In the genomic region with DNA sequence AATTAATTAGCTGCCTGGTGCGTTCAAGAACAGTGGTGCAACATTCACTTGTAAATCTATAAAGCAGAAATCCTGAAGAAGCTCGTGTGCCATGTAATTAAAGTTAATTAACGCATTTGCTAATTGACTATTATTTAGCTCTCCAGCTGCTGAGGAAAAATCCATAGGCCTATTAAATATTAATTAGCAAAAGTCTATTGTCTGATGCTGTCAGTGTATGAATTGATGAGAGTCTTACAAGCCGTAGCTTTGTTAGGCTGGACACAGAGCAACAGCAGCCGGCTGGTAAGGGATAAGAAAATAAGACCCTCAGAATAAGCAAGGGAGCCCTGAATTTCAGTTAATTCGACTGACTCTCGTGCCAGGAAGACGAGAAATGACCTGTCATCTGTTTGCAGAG, we compare ENCODE assay signal across 29 mouse cellular contexts. TPM values are rescaled to one million over a fixed set of nuclear protein-coding genes. Genes with fewer than 3 reads are reported as not detected.
DNase-seq lines count a peak whose midpoint lies in the region; ATAC-seq and TF ChIP-seq lines count a peak whose summit lies in the region.
"Had no signal": no experiment of that assay in that cellular context is flagged by ENCODE, and none has a peak within 500 bp of the region (broad histone marks: within the 10 kb centered on the region; RNA-seq: fewer than 3 reads in every experiment).

No protein-coding gene starts in this region.

- no peaks in the 10 kb centered on the region for H3K27me3 ChIP-seq in heart, adult 2 months (ENCODE audit: control insufficient read depth, insufficient read depth, low read length)
- no peaks in the 10 kb centered on the region for H3K27me3 ChIP-seq in forebrain, embryonic 15.5 days
- H3K27me3 ChIP-seq in hindbrain, embryonic 13.5 days = no peaks in the 10 kb centered on the region
- no peaks in the 10 kb centered on the region for H3K27me3 ChIP-seq in midbrain, embryonic 16.5 days (ENCODE audit: control insufficient read depth, insufficient read depth, low read depth, low read length)
- H3K27me3 ChIP-seq: embryonic facial prominence, embryonic 15.5 days; heart, embryonic 13.5 days; limb, embryonic 15.5 days; liver, embryonic 15.5 days; lung, embryonic 15.5 days had no signal

- H3K4me3 ChIP-seq in heart, adult 2 months = no peak overlapping the region
- no peak overlapping the region for H3K4me3 ChIP-seq in forebrain, embryonic 15.5 days
- no peak overlapping the region for H3K4me3 ChIP-seq in hindbrain, embryonic 13.5 days
- H3K4me3 ChIP-seq in midbrain, embryonic 16.5 days (ENCODE audit: low read depth, low read length) = no peak overlapping the region
- H3K4me3 ChIP-seq: embryonic facial prominence, embryonic 15.5 days; heart, embryonic 13.5 days; left cerebral cortex, adult 2 months; limb, embryonic 15.5 days; liver, embryonic 15.5 days; lung, embryonic 15.5 days had no signal

- H3K9me3 ChIP-seq in forebrain, embryonic 15.5 days = no peaks in the 10 kb centered on the region
- no peaks in the 10 kb centered on the region for H3K9me3 ChIP-seq in hindbrain, embryonic 13.5 days
- no peaks in the 10 kb centered on the region for H3K9me3 ChIP-seq in midbrain, embryonic 16.5 days (replicated peaks; ENCODE audit: control insufficient read depth, low read length, poor library complexity, severe bottlenecking)
- H3K9me3 ChIP-seq: embryonic facial prominence, embryonic 15.5 days; heart, embryonic 13.5 days; limb, embryonic 15.5 days; liver, embryonic 15.5 days; lung, embryonic 15.5 days had no signal

- WGBS in heart, adult 2 months = 88% methylated on average over 8 of the region's 8 CpGs
- 9% methylated on average over 8 of the region's 8 CpGs for WGBS in forebrain, embryonic 15.5 days
- 27% methylated on average over 8 of the region's 8 CpGs for WGBS in hindbrain, embryonic 13.5 days
- 33% methylated on average over 8 of the region's 8 CpGs for WGBS in midbrain, embryonic 16.5 days

- no peaks in the 10 kb centered on the region for H3K4me1 ChIP-seq in heart, adult 2 months (ENCODE audit: control insufficient read depth, insufficient read depth, low read length)
- peaks cover 16% of the 10 kb centered on the region for H3K4me1 ChIP-seq in forebrain, embryonic 15.5 days
- H3K4me1 ChIP-seq in hindbrain, embryonic 13.5 days (replicated peaks) = peaks cover 17% of the 10 kb centered on the region
- peaks cover 9% of the 10 kb centered on the region for H3K4me1 ChIP-seq in midbrain, embryonic 16.5 days (ENCODE audit: control insufficient read depth, insufficient read depth, low read length)
- H3K4me1 ChIP-seq: embryonic facial prominence, embryonic 15.5 days; limb, embryonic 15.5 days; liver, embryonic 15.5 days; lung, embryonic 15.5 days had no signal

- no peak for TF ChIP-seq EP300 in heart, adult 2 months (IDR thresholded peaks at IDR 0.05; ENCODE audit: insufficient read depth, low read depth, low read length)

- TF ChIP-seq CTCF in heart, adult 2 months (IDR thresholded peaks at IDR 0.05) = no peak

- no peak overlapping the region for H3K27ac ChIP-seq in heart, adult 2 months
- H3K27ac ChIP-seq in forebrain, embryonic 15.5 days (replicated peaks) = no peak overlapping the region
- H3K27ac ChIP-seq in hindbrain, embryonic 13.5 days = peak overlapping the region; percentile 56
- H3K27ac ChIP-seq in midbrain, embryonic 16.5 days (ENCODE audit: low read length) = 0 out of 2 replicates have a peak overlapping the region, but pooled peaks have one; percentile 13
- H3K27ac ChIP-seq: embryonic facial prominence, embryonic 15.5 days; heart, embryonic 13.5 days; left cerebral cortex, adult 2 months; limb, embryonic 15.5 days; liver, embryonic 15.5 days; lung, embryonic 15.5 days had no signal

- H3K36me3 ChIP-seq in heart, adult 2 months (ENCODE audit: control insufficient read depth, insufficient read depth, low read length) = no peaks in the 10 kb centered on the region
- no peaks in the 10 kb centered on the region for H3K36me3 ChIP-seq in forebrain, embryonic 15.5 days
- H3K36me3 ChIP-seq in hindbrain, embryonic 13.5 days = no peaks in the 10 kb centered on the region
- H3K36me3 ChIP-seq in midbrain, embryonic 16.5 days (ENCODE audit: control insufficient read depth, insufficient read depth, low read length) = no peaks in the 10 kb centered on the region
- H3K36me3 ChIP-seq: embryonic facial prominence, embryonic 15.5 days; heart, embryonic 13.5 days; limb, embryonic 15.5 days; liver, embryonic 15.5 days; lung, embryonic 15.5 days had no signal

- intact Hi-C loops in heart, adult 2 months (cut with DNase I) = no loop called here

- no peak for TF ChIP-seq POLR2A in heart, adult 2 months (IDR thresholded peaks at IDR 0.05; ENCODE audit: insufficient read depth, low read depth, low read length)

- H3K79me2 ChIP-seq in heart, adult 2 months (replicated peaks; ENCODE audit: control insufficient read depth, insufficient read depth, low read length) = no peaks in the 10 kb centered on the region

- H3K4me2 ChIP-seq in forebrain, embryonic 15.5 days (replicated peaks) = no peak overlapping the region
- H3K4me2 ChIP-seq in hindbrain, embryonic 13.5 days = no peak overlapping the region
- H3K4me2 ChIP-seq in midbrain, embryonic 16.5 days (ENCODE audit: low read length) = no peak overlapping the region
- H3K4me2 ChIP-seq: embryonic facial prominence, embryonic 15.5 days; heart, embryonic 13.5 days; limb, embryonic 15.5 days; liver, embryonic 15.5 days; lung, embryonic 15.5 days had no signal

- peak; percentile 35 for DNase-seq in heart, adult 11 months
- DNase-seq in heart, adult 2 months = no peak
- DNase-seq in kidney, postnatal 25 days = no peak
- DNase-seq: adrenal gland, postnatal 36 days; cerebellum, adult 11 months; cerebellum, adult 9-11 months; gastrocnemius, postnatal 14 days; heart, adult 18-20 months; heart, postnatal 14 days; kidney, postnatal 36 days; right cerebral cortex, postnatal 4 days; thymus, postnatal 14 days had no signal

- ATAC-seq in forebrain, embryonic 15.5 days (replicated peaks) = 0 out of 2 replicates have a peak, but pooled peaks have one; percentile 38
- peak; percentile 65 for ATAC-seq in hindbrain, embryonic 13.5 days (ENCODE audit: low FRiP score)
- no peak for ATAC-seq in midbrain, embryonic 16.5 days
- ATAC-seq in monocyte, adult 5-6 weeks (replicated peaks; ENCODE audit: insufficient number of reproducible peaks, low FRiP score, low TSS enrichment, poor library complexity, severe bottlenecking) = no peak
- ATAC-seq: intestine, postnatal 0 days had no signal

- no peak overlapping the region for H3K9ac ChIP-seq in heart, adult 2 months (ENCODE audit: low read depth, low read length)
- H3K9ac ChIP-seq in forebrain, embryonic 15.5 days (replicated peaks) = no peak overlapping the region
- H3K9ac ChIP-seq in hindbrain, embryonic 13.5 days = no peak overlapping the region
- no peak overlapping the region for H3K9ac ChIP-seq in midbrain, embryonic 16.5 days (ENCODE audit: low read depth, low read length)
- H3K9ac ChIP-seq: embryonic facial prominence, embryonic 15.5 days; heart, embryonic 13.5 days; limb, embryonic 15.5 days; liver, embryonic 15.5 days; lung, embryonic 15.5 days had no signal

RNA-seq across cellular contexts. Expression of gene Tas2r134, which starts 37.0 kb away (rescaled TPM):
- not detected for total RNA-seq in heart, adult 2 months (2021)
- polyA plus RNA-seq in heart, adult 2 months (2012; rRNA removed) = not detected in 2 replicates
- polyA plus RNA-seq in forebrain, embryonic 15.5 days (2015; fragmentation: Nextera tagmentation; extraction: Ambion mirVana) = not detected in 2 replicates
- not detected in 2 replicates for polyA plus RNA-seq in hindbrain, embryonic 13.5 days (2015; fragmentation: Nextera tagmentation; extraction: Ambion mirVana)
- polyA plus RNA-seq in midbrain, embryonic 16.5 days (2015; fragmentation: Nextera tagmentation; extraction: Ambion mirVana) = not detected in 2 replicates
- not detected in 3 replicates for total RNA-seq in monocyte, adult 5-6 weeks (2017)
- total RNA-seq: adrenal gland, postnatal 36 days; common myeloid progenitor, adult 5-6 weeks; ES-E14; gastrocnemius, postnatal 14 days; heart, adult 18-20 months; heart, postnatal 14 days; left cerebral cortex, adult 2 months; left cerebral cortex, postnatal 36 days had no signal
- polyA plus RNA-seq: embryonic facial prominence, embryonic 15.5 days; heart, embryonic 13.5 days; intestine, postnatal 0 days; kidney, embryonic 14.5 days; limb, embryonic 15.5 days; liver, embryonic 15.5 days; lung, embryonic 15.5 days; neural tube, embryonic 11.5 days; stomach, embryonic 14.5 days had no signal

Comparison
In these comparisons a context has a peak if more than half of its experiments do, and no peak if none do; other contexts are left out.
1. H3K27ac ChIP-seq: peak in hindbrain, embryonic 13.5 days (single experiment) and midbrain, embryonic 16.5 days (single experiment); none in heart, adult 2 months (single experiment) and forebrain, embryonic 15.5 days (single experiment).
2. ATAC-seq: peak in forebrain, embryonic 15.5 days (single experiment) and hindbrain, embryonic 13.5 days (single experiment); none in midbrain, embryonic 16.5 days (single experiment) and monocyte, adult 5-6 weeks (single experiment).